Mouse (Mus musculus) hindbrain, embryonic 13.5 days (tissue): ENCODE results near the gene Arhgap32. TPM values are rescaled to one million over a fixed set of nuclear protein-coding genes. Genes with fewer than 3 reads are reported as not detected.
A peak's percentile ranks its signal among the peaks of the same experiment; 100 is the strongest.

Experiments
- ATAC-seq: fragments of 200-750 bp; cut with Nextera tagmentation; 2 replicates; pipeline ENCODE4 v1.8.0; 2017; ENCODE audit warnings: moderate TSS enrichment; ENCODE audit not compliant: low FRiP score
- H3K27ac ChIP-seq: fragments of 300-500 bp; sonication (generic); 2 replicates; pipeline ENCODE4 v1.5.1; 2015; ENCODE audit warnings: inconsistent platforms, mild to moderate bottlenecking, moderate library complexity
- H3K27me3 ChIP-seq: fragments of 300-500 bp; sonication (generic); 2 replicates; pipeline ENCODE4 v1.6.1; 2015; ENCODE audit warnings: mild to moderate bottlenecking, inconsistent platforms
- H3K36me3 ChIP-seq: fragments of 300-500 bp; sonication (generic); 2 replicates; pipeline ENCODE4 v1.6.1; 2015; ENCODE audit warnings: mild to moderate bottlenecking, inconsistent platforms
- H3K4me1 ChIP-seq: fragments of 300-500 bp; sonication (generic); replicated peaks from 2 replicates; pipeline ENCODE4 v1.6.1; 2015; ENCODE audit warnings: inconsistent platforms
- H3K4me2 ChIP-seq: fragments of 300-500 bp; sonication (generic); 2 replicates; pipeline ENCODE4 v1.6.1; 2015; ENCODE audit warnings: inconsistent platforms, mild to moderate bottlenecking, moderate library complexity
- H3K4me3 ChIP-seq: fragments of 300-500 bp; sonication (generic); 2 replicates; pipeline ENCODE4 v1.5.1; 2015; ENCODE audit warnings: mild to moderate bottlenecking, inconsistent platforms
- H3K9ac ChIP-seq: fragments of 300-500 bp; sonication (generic); 2 replicates; pipeline ENCODE4 v1.6.1; 2015; ENCODE audit warnings: mild to moderate bottlenecking, inconsistent platforms
- H3K9me3 ChIP-seq: fragments of 300-500 bp; sonication (generic); 2 replicates; pipeline ENCODE4 v1.6.1; 2016; ENCODE audit warnings: inconsistent platforms
- WGBS: fragments of 180-500 bp; shearing (Covaris S2); methylation state at CpG from one replicate; pipeline ENCODE4 v1.1.7; 2015; 5-methylcytosine and 5-hydroxymethylcytosine counted together
- polyA plus RNA-seq: library from polyadenylated mRNA; unstranded; fragments of >200 nt; fragmentation: Nextera tagmentation; extraction: Ambion mirVana; gene quantifications from 2 replicates; pipeline ENCODE4 v1.2.1, GENCODE M21; 2015

Gene Arhgap32
- polyA plus RNA-seq, 1 experiment from 2014 or later = 10.7 TPM

DNA sequence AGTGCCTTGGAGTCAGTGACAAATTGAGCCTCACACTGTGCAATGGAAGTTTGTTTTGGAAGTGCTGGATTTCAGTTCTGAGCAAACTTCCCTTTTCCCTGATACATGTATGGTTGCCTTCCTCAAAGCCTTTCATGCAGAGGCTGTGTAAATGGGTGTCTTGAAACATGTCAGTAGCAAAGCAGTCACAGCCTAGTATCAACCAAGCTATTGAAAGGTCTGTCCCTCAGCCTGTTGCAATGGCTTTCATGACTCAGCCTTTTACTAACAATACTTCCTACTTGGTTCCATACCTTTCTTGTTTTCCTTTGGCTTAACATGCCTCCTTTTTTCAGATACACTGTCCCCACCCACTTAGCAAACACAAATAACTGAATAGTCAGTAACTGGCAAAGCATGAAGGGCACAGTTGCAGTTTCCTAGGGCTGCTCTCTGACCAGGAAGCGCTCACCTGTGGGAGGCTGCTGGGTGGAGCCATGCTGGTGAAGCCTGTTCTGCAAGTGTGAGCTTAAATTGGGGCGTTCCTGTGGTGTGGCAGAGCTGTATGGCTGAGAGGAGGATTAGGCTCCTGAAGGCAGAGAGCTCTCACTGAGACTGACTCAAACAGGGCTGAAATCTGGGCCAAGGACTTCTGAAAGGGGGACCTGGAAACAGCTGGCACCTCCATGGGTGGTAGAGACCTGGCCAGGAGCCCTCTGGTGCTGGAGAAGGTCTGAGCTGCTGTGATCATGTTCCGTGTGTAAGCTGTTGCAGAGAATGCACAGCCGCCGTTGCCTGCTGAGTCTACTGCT lies 108.0 kb downstream of the Arhgap32 start:
- no peak overlapping the region for H3K27ac ChIP-seq
- 0 out of 2 replicates have a peak, but pooled peaks have one; percentile 36 for ATAC-seq
- no peak overlapping the region for H3K4me2 ChIP-seq
- no peak overlapping the region for H3K9ac ChIP-seq
- 49% methylated on average over 5 of the region's 5 CpGs for WGBS
- no peaks in the 10 kb centered on the region for H3K36me3 ChIP-seq
- no peaks in the 10 kb centered on the region for H3K9me3 ChIP-seq
- no peak overlapping the region for H3K4me3 ChIP-seq
- no peaks in the 10 kb centered on the region for H3K27me3 ChIP-seq
- H3K4me1 ChIP-seq = peaks cover 26% of the 10 kb centered on the region

DNA sequence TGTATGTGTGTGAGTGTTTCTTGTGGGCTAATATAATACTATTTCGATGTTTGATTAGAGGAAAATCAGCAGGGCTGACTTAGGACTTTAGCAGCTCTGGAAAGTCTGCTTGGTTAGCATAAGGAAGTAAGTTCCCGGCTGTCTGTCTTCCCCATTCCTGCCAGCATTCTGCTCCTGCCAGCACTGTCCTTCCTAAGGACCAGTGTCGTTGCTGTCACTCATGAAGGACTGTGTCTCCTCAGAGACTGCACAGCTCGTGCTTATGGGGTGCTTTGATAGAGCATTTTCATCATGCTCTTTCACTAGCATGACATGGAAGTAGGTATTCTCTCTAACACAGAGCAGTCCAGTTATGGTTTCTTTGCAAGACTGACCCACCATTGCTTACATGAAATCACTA lies 109.0 kb downstream of the Arhgap32 start:
- H3K9ac ChIP-seq = no peak overlapping the region
- no peak overlapping the region for H3K4me2 ChIP-seq
- H3K9me3 ChIP-seq = no peaks in the 10 kb centered on the region
- H3K27ac ChIP-seq = no peak overlapping the region
- H3K4me1 ChIP-seq = peaks cover 26% of the 10 kb centered on the region
- no peak for ATAC-seq
- H3K27me3 ChIP-seq = no peaks in the 10 kb centered on the region
- H3K4me3 ChIP-seq = no peak overlapping the region
- H3K36me3 ChIP-seq = no peaks in the 10 kb centered on the region
- WGBS = 67% methylated on average over 4 of the region's 4 CpGs

DNA sequence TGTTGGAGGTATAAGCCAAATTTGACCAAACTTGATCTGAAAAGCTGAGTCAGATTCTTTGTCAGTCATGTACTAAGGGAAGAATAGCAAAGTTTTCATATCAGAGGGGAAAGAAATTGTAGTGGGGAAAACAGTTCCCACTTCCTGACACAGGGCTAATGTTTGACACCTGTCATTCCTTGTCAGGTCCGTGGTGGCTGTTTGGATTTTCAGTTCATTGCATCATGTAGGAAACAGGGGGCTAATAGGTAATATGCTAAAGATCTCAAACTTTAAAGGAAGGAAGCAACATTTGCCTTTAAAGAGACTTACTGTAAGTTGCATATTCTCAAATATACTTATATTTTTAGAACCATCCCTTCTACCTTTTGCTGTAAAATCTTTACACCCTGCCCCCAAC lies 109.6 kb downstream of the Arhgap32 start:
- 86% methylated on average over 1 of the region's 1 CpGs for WGBS
- H3K4me2 ChIP-seq = no peak overlapping the region
- H3K9me3 ChIP-seq = no peaks in the 10 kb centered on the region
- H3K4me3 ChIP-seq = no peak overlapping the region
- no peak overlapping the region for H3K27ac ChIP-seq
- no peaks in the 10 kb centered on the region for H3K27me3 ChIP-seq
- no peaks in the 10 kb centered on the region for H3K36me3 ChIP-seq
- no peak overlapping the region for H3K9ac ChIP-seq
- ATAC-seq = no peak
- peaks cover 26% of the 10 kb centered on the region for H3K4me1 ChIP-seq

DNA sequence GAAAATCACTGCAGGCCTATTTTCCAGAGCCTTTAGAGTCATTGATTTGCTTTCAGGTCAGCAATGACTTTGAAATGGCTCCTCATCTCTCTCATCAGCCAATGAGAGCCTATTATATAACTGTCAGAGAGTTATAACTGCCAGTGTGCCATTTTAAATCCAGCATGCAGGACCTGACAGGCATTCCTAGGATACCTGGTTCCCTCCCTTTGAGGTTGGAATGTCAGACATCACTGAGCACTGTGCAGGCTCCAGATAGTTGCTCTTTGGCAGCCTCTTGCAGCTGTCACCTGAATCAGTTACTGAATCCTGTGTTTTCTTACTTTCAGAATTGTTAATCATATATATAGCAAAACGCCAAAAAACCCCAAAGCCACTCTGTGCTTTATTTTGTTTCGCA lies 111.1 kb downstream of the Arhgap32 start:
- Histone ChIP-seq H3K36me3 (no peaks in the 10 kb centered on the region), H3K27ac (no peak overlapping the region), H3K4me1 (peaks cover 23% of the 10 kb centered on the region), H3K27me3 (no peaks in the 10 kb centered on the region), H3K4me3 (no peak overlapping the region), H3K9ac (no peak overlapping the region), H3K4me2 (no peak overlapping the region), H3K9me3 (no peaks in the 10 kb centered on the region)
- no peak for ATAC-seq
- 90% methylated on average over 2 of the region's 2 CpGs for WGBS

DNA sequence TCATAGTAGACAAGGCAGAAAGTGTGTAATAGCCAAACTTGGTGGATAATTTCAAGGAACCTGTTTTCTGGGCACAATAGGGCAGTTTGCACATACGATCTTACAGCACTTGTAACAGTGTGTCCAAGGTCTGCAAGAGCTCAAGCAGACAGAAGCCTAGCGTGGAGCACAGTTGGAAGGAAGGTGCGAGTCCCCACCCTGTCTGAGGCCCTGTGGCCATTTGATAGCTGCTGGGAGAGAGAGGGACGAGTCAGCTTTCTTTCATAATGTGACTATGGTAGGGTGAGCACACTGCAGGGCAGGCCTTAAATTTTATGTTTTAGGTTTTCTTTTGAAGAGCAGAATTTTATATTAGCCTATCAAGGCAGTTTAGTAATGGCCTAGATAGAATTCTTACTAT lies 117.7 kb downstream of the Arhgap32 start:
- H3K27me3 ChIP-seq = no peaks in the 10 kb centered on the region
- H3K4me3 ChIP-seq = no peak overlapping the region
- H3K27ac ChIP-seq = no peak overlapping the region
- ATAC-seq = no peak
- no peak overlapping the region for H3K9ac ChIP-seq
- no peaks in the 10 kb centered on the region for H3K9me3 ChIP-seq
- no peaks in the 10 kb centered on the region for H3K36me3 ChIP-seq
- no peak overlapping the region for H3K4me2 ChIP-seq
- WGBS = 87% methylated on average over 4 of the region's 4 CpGs
- no peaks in the 10 kb centered on the region for H3K4me1 ChIP-seq

DNA sequence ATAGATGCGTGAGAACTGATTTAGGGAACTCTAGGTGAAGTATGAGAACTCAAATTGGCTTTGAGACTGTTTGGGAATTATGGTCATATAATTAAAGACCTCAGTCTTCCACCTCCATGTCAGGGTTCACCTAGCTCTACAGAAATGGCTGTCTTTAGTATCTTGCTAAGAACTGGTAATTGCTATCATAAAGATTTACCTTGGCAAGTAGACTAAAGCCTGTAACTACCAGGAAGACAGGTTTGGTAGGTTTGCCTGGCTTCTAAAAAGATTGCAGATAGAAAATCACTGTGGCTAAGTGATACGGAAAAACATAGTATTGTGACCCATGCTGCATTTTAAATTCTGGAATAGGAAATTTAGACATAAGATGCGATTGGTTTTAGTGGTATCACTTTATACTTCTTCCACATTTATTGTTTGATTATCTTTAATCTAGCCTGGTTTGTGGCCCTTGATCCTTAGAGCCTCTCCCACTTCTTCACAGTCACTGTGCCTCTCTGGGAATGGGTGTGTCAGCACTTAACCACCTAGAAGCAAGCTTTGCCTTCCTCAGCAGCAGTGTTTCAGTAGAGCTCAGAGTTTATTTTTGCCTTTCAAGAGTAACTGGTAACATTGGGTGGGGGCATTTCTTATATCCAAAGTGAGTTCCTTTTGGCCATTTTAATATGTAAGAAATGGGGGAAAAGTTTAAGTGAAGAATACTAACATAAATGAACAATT lies 119.0 kb downstream of the Arhgap32 start:
- Histone ChIP-seq H3K27ac (no peak overlapping the region), H3K9ac (no peak overlapping the region), H3K9me3 (no peaks in the 10 kb centered on the region), H3K36me3 (peaks cover 3% of the 10 kb centered on the region; the same call in 1 of the 2 replicates), H3K27me3 (no peaks in the 10 kb centered on the region), H3K4me3 (no peak overlapping the region), H3K4me1 (no peaks in the 10 kb centered on the region), H3K4me2 (no peak overlapping the region)
- ATAC-seq = no peak
- WGBS = 97% methylated on average over 3 of the region's 3 CpGs

DNA sequence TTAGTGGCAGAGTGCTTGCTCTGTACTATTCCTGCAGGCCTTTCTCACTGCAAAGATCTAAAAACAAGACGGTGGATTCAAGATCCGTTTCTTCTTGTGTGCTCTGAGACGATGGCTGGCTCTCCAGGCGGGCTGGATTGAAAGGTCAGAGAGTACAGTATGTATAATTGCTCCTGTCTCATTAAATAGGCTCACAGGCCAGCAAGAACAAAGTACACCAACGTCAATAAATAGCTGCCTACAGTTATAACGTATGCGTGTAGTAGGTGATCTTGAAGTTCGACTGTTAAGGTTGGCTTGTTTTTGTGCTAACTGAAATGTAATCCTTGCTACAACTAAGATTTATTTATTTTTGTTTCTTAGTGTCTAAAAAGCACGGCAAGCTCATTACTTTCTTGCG lies 123.0 kb downstream of the Arhgap32 start:
- no peak overlapping the region for H3K9ac ChIP-seq
- no peak for ATAC-seq
- no peaks in the 10 kb centered on the region for H3K9me3 ChIP-seq
- H3K27me3 ChIP-seq = no peaks in the 10 kb centered on the region
- no peaks in the 10 kb centered on the region for H3K4me1 ChIP-seq
- no peak overlapping the region for H3K27ac ChIP-seq
- H3K4me2 ChIP-seq = no peak overlapping the region
- H3K36me3 ChIP-seq = peaks cover 9% of the 10 kb centered on the region
- 86% methylated on average over 10 of the region's 10 CpGs for WGBS
- no peak overlapping the region for H3K4me3 ChIP-seq

DNA sequence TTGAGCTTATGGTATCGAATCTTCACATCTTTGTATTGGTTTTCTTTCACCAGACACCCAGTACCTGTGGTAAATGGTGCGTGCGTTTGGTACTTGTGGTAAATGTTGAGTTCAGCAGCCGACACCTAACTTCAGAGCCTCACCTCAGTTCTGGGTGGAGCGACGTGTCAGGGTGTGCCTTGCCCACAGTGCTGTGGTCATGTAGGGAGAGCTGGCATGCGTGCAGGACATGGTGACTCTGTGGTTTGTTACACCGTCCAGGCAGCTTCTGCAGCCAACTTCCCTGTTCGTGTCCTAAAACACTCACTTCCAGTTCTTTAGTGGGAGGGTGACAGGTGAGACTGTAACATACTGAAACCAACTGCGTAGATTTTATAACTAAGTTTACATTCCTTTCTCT lies 123.5 kb downstream of the Arhgap32 start:
- H3K4me2 ChIP-seq = no peak overlapping the region
- ATAC-seq = no peak

DNA sequence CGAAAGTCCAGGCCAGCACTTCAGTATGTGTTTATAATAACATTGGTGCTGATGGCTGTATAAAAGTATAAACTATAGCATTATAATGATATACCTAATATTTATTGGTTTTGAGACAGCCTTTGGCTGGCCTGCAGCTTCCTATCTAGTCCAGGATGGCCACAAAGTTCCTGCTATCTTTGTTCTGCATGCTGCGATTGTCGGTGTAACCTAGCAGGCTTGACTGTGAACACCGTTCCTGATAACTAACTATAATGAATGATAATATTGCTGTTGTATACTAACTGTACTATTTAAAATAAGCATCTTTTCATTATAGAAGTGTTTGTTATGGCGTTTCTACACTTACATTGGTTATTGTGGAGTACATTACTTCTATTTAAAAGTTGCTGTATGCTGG lies 124.5 kb downstream of the Arhgap32 start:
- Histone ChIP-seq H3K4me2 (no peak overlapping the region), H3K27ac (no peak overlapping the region), H3K9me3 (no peaks in the 10 kb centered on the region), H3K27me3 (no peaks in the 10 kb centered on the region), H3K4me1 (0 out of 2 replicates have a peak, but pooled peaks cover 2% of the 10 kb centered on the region), H3K4me3 (no peak overlapping the region), H3K9ac (no peak overlapping the region), H3K36me3 (peaks cover 9% of the 10 kb centered on the region)
- no peak for ATAC-seq
- WGBS = 92% methylated on average over 5 of the region's 5 CpGs

More for the DNA sequence above, 123.5 kb downstream of the Arhgap32 start:
- Histone ChIP-seq H3K4me1 (no peaks in the 10 kb centered on the region), H3K27me3 (no peaks in the 10 kb centered on the region), H3K9ac (no peak overlapping the region), H3K27ac (no peak overlapping the region), H3K4me3 (no peak overlapping the region), H3K9me3 (no peaks in the 10 kb centered on the region), H3K36me3 (peaks cover 9% of the 10 kb centered on the region)
- 93% methylated on average over 10 of the region's 10 CpGs for WGBS

DNA sequence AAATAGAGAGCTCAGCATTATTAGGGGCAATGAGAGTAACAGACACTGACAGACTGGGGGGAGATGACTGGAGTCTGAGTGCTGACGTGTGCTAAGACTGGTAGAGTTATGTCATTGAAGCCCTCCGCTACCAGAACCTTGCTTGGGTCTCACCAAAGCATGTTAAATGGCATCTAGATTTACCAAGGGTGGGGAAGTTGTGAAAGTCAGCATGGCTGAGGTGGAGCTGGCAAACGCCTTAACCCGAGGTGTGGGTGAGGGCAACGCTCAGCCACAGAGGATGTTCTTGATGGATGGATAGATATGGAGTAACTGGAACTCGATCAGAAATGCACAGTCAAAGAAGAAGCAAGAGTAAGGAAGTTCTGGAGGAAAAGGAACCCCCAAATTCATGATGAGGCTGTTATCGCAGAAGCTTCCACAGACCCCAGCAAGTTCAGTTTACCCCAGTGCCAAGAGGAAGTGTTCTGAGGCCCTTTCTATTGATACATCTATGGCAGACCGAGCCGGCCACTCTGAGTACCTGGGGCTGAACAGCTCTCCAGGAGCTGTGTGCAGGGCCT lies 125.8 kb downstream of the Arhgap32 start:
- Histone ChIP-seq H3K4me1 (peaks cover 10% of the 10 kb centered on the region), H3K9me3 (no peaks in the 10 kb centered on the region), H3K27ac (no peak overlapping the region), H3K4me2 (no peak overlapping the region), H3K9ac (no peak overlapping the region), H3K27me3 (no peaks in the 10 kb centered on the region), H3K36me3 (peaks cover 9% of the 10 kb centered on the region), H3K4me3 (no peak overlapping the region)
- WGBS = 93% methylated on average over 9 of the region's 9 CpGs
- no peak for ATAC-seq

DNA sequence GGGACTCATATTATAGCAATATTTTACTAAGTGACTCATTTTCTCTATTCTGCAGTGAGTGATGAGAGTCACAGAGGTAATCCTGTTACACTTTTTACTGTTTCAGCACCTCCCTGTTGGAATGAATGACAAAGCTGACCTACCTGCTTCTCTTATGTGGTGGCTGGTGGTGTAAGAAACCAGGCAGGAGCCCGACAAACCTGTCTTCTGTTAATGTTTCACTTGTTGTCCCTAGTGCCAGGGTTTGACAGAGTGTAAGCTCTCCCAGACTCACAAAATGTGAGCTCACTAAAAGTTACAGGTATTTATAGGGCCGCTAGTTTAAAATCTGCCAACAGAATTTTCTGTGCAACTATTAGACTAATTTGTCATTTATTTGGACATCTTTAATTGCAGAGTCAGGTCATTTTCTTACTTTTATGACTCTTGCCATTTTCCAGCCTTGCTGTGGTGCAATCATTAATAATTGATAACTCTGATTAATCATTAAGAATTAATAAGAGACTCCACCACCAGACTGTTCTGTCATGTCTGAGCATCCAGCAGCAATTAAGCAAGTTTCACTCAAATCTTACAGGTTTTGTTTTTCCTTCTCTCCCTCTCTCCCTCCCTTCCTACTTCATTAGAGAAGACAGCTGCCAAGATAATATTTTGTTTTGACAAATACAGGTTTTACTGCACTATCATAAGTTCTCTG lies 127.1 kb downstream of the Arhgap32 start:
- WGBS = 71% methylated on average over 2 of the region's 2 CpGs
- ATAC-seq = no peak
- peaks cover 12% of the 10 kb centered on the region for H3K4me1 ChIP-seq

DNA sequence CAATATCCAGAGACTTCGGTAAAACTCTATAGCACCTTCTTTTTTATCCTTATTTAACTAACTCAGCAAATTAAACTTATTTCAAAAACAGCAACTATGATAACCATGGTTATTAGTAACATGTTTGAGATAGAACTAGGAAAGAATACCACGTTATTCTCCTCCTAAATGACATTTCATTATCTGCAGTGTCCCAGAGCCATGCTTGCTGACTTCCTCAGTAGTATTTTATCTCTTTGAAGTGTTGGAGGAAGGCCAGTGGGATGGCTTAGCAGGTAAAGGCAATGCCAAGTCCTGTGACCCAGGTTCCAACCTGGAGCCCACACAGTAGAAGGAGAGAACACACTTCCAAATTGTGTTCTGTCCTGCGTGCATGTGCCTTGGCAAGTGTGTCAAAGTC lies 129.3 kb downstream of the Arhgap32 start:
- H3K36me3 ChIP-seq = peaks cover 33% of the 10 kb centered on the region
- no peaks in the 10 kb centered on the region for H3K9me3 ChIP-seq
- no peak for ATAC-seq
- no peak overlapping the region for H3K27ac ChIP-seq
- no peak overlapping the region for H3K4me3 ChIP-seq
- 92% methylated on average over 3 of the region's 3 CpGs for WGBS
- H3K4me2 ChIP-seq = no peak overlapping the region
- no peak overlapping the region for H3K9ac ChIP-seq
- H3K27me3 ChIP-seq = no peaks in the 10 kb centered on the region
- peaks cover 12% of the 10 kb centered on the region for H3K4me1 ChIP-seq

More for the DNA sequence above, 127.1 kb downstream of the Arhgap32 start:
- Histone ChIP-seq H3K27me3 (no peaks in the 10 kb centered on the region), H3K9ac (no peak overlapping the region), H3K4me3 (no peak overlapping the region), H3K9me3 (no peaks in the 10 kb centered on the region), H3K27ac (no peak overlapping the region), H3K4me2 (no peak overlapping the region), H3K36me3 (peaks cover 19% of the 10 kb centered on the region)
